Mouse (Mus musculus) liver, embryonic 14.5 days (tissue): Measurements from ENCODE around the gene Ccdc12. TPM values are rescaled to one million over a fixed set of nuclear protein-coding genes. Genes with fewer than 3 reads are reported as not detected.

Source experiments
- ATAC-seq: fragments of 200-750 bp; cut with Nextera tagmentation; 2 replicates; pipeline ENCODE4 v1.8.0; 2017; ENCODE audit warnings: moderate number of reproducible peaks, mild to moderate bottlenecking, moderate library complexity; ENCODE audit not compliant: insufficient read depth
- DNase-seq, 3 experiments: peaks; one replicate each; pipeline ENCODE4 v3.0.0-alpha.2; 2012 to 2013; ENCODE audit warnings: low read depth in 3 of 3, low spot score in 3 of 3
- H3K27ac ChIP-seq: fragments of 300-500 bp; sonication (generic); 2 replicates; pipeline ENCODE4 v1.5.1; 2014; ENCODE audit warnings: moderate library complexity, mild to moderate bottlenecking, control low read depth, inconsistent platforms
- H3K27me3 ChIP-seq: fragments of 300-500 bp; sonication (generic); 2 replicates; pipeline ENCODE4 v1.6.1; 2014; ENCODE audit warnings: mild to moderate bottlenecking, low read length, moderate library complexity; ENCODE audit not compliant: control insufficient read depth, insufficient read depth
- H3K36me3 ChIP-seq: fragments of 300-500 bp; sonication (generic); replicated peaks from 2 replicates; pipeline ENCODE4 v1.6.1; 2014; ENCODE audit warnings: low read depth; ENCODE audit not compliant: control insufficient read depth, insufficient read depth
- H3K4me1 ChIP-seq, 2 experiments: fragments of 200-500 bp in 1 of 2; fragments of 300-500 bp in 1 of 2; sonication (generic) in 1 of 2; replicated peaks; 2 replicates each; pipeline ENCODE4 v1.6.1; 2012 to 2014; ENCODE audit warnings: antibody characterized with exemption in 1 of 2, inconsistent platforms in 1 of 2, low read length in 1 of 2; ENCODE audit not compliant: control insufficient read depth in 2 of 2, insufficient read depth in 2 of 2
- H3K4me2 ChIP-seq: fragments of 300-500 bp; sonication (generic); 2 replicates; pipeline ENCODE4 v1.6.1; 2014; ENCODE audit warnings: low read depth, mild to moderate bottlenecking, control low read depth, moderate library complexity
- H3K4me3 ChIP-seq, 2 experiments: fragments of 200-500 bp in 1 of 2; fragments of 300-500 bp in 1 of 2; sonication (generic) in 1 of 2; 2 replicates each; pipeline ENCODE4 v1.5.1; 2012 to 2014; ENCODE audit warnings: low read depth in 2 of 2, low read length in 2 of 2, mild to moderate bottlenecking in 2 of 2, control low read depth in 1 of 2, inconsistent platforms in 1 of 2, moderate library complexity in 1 of 2; ENCODE audit not compliant: insufficient read depth in 1 of 2
- H3K9ac ChIP-seq: fragments of 300-500 bp; sonication (generic); replicated peaks from 2 replicates; pipeline ENCODE4 v1.6.1; 2014; ENCODE audit warnings: mild to moderate bottlenecking, control low read depth, moderate library complexity
- H3K9me3 ChIP-seq: fragments of 300-500 bp; sonication (generic); 2 replicates; pipeline ENCODE4 v1.6.1; 2016; ENCODE audit warnings: low read length, mixed read lengths; ENCODE audit not compliant: control insufficient read depth
- CTCF ChIP-seq: IDR thresholded peaks from 2 replicates; pipeline ENCODE4 v1.5.1; 2016; ENCODE audit warnings: antibody characterized with exemption, low read depth, control low read depth
- EP300 ChIP-seq: IDR thresholded peaks from 2 replicates; pipeline ENCODE4 v1.6.1; 2016; ENCODE audit warnings: antibody characterized with exemption, low read depth
- WGBS: fragments of 180-500 bp; shearing (Covaris S2); extraction: QIAGEN DNeasy Blood & Tissue Kit; methylation state at CpG from one replicate; pipeline ENCODE4 v1.1.7; 2014; ENCODE audit not compliant: insufficient replicate concordance; 5-methylcytosine and 5-hydroxymethylcytosine counted together
- polyA plus RNA-seq, 2 experiments: library from polyadenylated mRNA; depleted of rRNA in 1 of 2; stranded (reverse) in 1 of 2; unstranded in 1 of 2; fragments of >200 nt; fragmentation: Nextera tagmentation in 1 of 2; extraction: Ambion mirVana in 1 of 2; gene quantifications; 2 replicates each; pipeline versions ENCODE4 v1.2.1 to v1.2.3; 2012 to 2014

Ccdc12 gene
- polyA plus RNA-seq, 2 experiments, result 64.5 to 66.0 TPM

- H3K9ac ChIP-seq, result no peak overlapping the region
- H3K9me3 ChIP-seq, result no peaks in the 10 kb centered on the region
- DNase-seq (no peak), ATAC-seq (no peak)
- H3K27ac ChIP-seq, result no peak overlapping the region
- no peaks in the 10 kb centered on the region for H3K36me3 ChIP-seq
- peaks cover 24% of the 10 kb centered on the region for H3K27me3 ChIP-seq
- TF ChIP-seq CTCF (no peak), EP300 (no peak)
- H3K4me2 ChIP-seq, result no peak overlapping the region
- H3K4me1 ChIP-seq, result peaks cover 0 to 41% of the 10 kb centered on the region in 2 experiments; a peak in 2 of 4 replicates
- 50% methylated on average over 2 of the region's 2 CpGs for WGBS
- no peak overlapping the region for H3K4me3 ChIP-seq
These were observed 92.1 kb downstream of the Ccdc12 start for GRCm38 (mm10) chr9:110748451-110748850.

- Histone ChIP-seq H3K36me3 (no peaks in the 10 kb centered on the region), H3K27me3 (peaks cover 2% of the 10 kb centered on the region), H3K27ac (no peak overlapping the region), H3K4me1 (peaks cover 0 to 32% of the 10 kb centered on the region in 2 experiments; a peak in 2 of 4 replicates), H3K4me2 (no peak overlapping the region), H3K4me3 (no peak overlapping the region), H3K9me3 (no peaks in the 10 kb centered on the region), H3K9ac (no peak overlapping the region)
- WGBS, result 24% methylated on average over 14 of the region's 14 CpGs
- TF ChIP-seq CTCF, result no peak
- no peak for TF ChIP-seq EP300
- DNase-seq (no peak), ATAC-seq (no peak)
These were observed 94.3 kb downstream of the Ccdc12 start for GRCm38 (mm10) chr9:110750404-110751187.

GRCm38 (mm10) chr9:110751412-110751811 is 95.1 kb downstream of the Ccdc12 start:
- ATAC-seq, result peak; percentile 51; the same call in 1 of the 2 replicates
- Histone ChIP-seq H3K4me1 (peaks cover 0 to 30% of the 10 kb centered on the region in 2 experiments; a peak in 2 of 4 replicates), H3K27me3 (no peaks in the 10 kb centered on the region; the same call in none of the 2 replicates), H3K4me2 (no peak overlapping the region), H3K4me3 (no peak overlapping the region), H3K27ac (no peak overlapping the region), H3K9ac (no peak overlapping the region), H3K9me3 (no peaks in the 10 kb centered on the region), H3K36me3 (no peaks in the 10 kb centered on the region)
- TF ChIP-seq EP300 (no peak), CTCF (no peak)
- no peak for DNase-seq
- WGBS, result 22% methylated on average over 5 of the region's 5 CpGs

- DNase-seq (no peak), ATAC-seq (peak; percentile 38; the same call in 1 of the 2 replicates)
- no peaks in the 10 kb centered on the region for H3K9me3 ChIP-seq
- no peak overlapping the region for H3K27ac ChIP-seq
- no peak for TF ChIP-seq CTCF
- no peak for TF ChIP-seq EP300
- H3K4me3 ChIP-seq, result no peak overlapping the region
- no peak overlapping the region for H3K4me2 ChIP-seq
- WGBS, result 32% methylated on average over 4 of the region's 4 CpGs
- H3K4me1 ChIP-seq, result peaks cover 0 to 28% of the 10 kb centered on the region in 2 experiments; a peak in 2 of 4 replicates
- no peaks in the 10 kb centered on the region; the same call in none of the 2 replicates for H3K27me3 ChIP-seq
- H3K36me3 ChIP-seq, result no peaks in the 10 kb centered on the region
- H3K9ac ChIP-seq, result no peak overlapping the region
These were observed 96.7 kb downstream of the Ccdc12 start for GRCm38 (mm10) chr9:110752917-110753435.

- Histone ChIP-seq H3K27me3 (no peaks in the 10 kb centered on the region; the same call in 1 of the 2 replicates), H3K27ac (no peak overlapping the region), H3K4me2 (no peak overlapping the region), H3K9ac (no peak overlapping the region), H3K4me1 (peaks cover 0 to 28% of the 10 kb centered on the region in 2 experiments; a peak in 2 of 4 replicates), H3K4me3 (no peak overlapping the region), H3K36me3 (no peaks in the 10 kb centered on the region), H3K9me3 (no peaks in the 10 kb centered on the region)
- ATAC-seq (no peak), DNase-seq (no peak)
- WGBS, result 57% methylated on average over 4 of the region's 4 CpGs
- TF ChIP-seq CTCF, result no peak
- no peak for TF ChIP-seq EP300
These were observed 97.5 kb downstream of the Ccdc12 start for GRCm38 (mm10) chr9:110753773-110754172.
